Mouse (Mus musculus): ENCODE measurements around the gene Cmpk2. TPM values are rescaled to one million over a fixed set of nuclear protein-coding genes. Genes with fewer than 3 reads are reported as not detected.

The Cmpk2 gene
- polyA plus RNA-seq (2012; rRNA removed): 1.5 and 2.7 TPM in 2 replicates

GRCm38 (mm10) chr12:26469098-26470041 lies at the start of gene Cmpk2:
TSS of gene Cmpk2 (plus strand) at chr12:26469204.

DNA sequence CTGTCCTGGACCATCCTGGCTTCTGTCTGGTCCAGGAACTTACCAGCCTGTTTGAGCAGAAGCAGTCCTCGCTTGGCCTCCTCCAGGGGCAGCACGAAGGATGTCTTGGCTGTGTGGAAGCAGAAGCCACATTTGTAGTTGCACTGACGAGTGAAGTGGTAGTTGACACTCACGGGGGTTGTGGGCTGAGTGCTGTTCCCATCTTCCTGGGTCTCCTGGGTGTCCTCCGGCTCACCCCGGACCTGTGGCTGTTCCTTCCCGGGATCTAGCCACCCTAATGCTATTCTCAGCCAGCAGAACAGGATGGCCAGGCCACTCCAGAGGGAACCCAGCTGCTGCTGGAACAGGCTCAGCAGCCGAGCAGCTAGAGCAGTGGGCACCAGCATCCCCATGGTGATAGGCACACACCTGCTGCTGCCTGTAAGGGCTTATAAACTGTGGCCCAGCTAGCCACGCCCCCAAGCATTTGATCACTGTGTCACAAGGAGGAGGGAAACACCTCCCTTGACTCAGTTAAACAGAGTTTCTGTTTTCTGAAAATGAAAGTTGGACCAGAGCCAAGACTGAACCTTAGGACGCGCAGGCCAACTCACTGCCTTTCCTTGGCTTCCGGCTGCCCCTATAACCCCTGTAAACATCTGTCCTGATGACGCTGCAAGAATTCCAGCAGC lies 12.8 kb upstream of the Cmpk2 start, which contains the start of gene Rsad2:
Rsad2 (minus strand) TSS at position 425 of the 671 bp plus-strand sequence.

Other genes with a start within 250 kb of the Cmpk2 start
- 1.3 and 1.5 TPM in 2 replicates for gene Rnf144a, start 54.0 kb upstream of the Cmpk2 start, polyA plus RNA-seq (2012; rRNA removed)
- 0.56 and 1.3 TPM in 2 replicates for gene Rsad2, start 12.8 kb upstream of the Cmpk2 start, polyA plus RNA-seq (2012; rRNA removed)